Mouse (Mus musculus): ENCODE results near the gene Smim20.

Smim20 gene

GRCm38 (mm10) chr5:53266181-53266580, 702 bp upstream of the Smim20 start:
- DNase-seq (ENCODE audit: low spot score in 2 of 2), result no peak

- DNase-seq (ENCODE audit: low spot score in 2 of 2), result no peak
These were observed 1.3 kb downstream of the Smim20 start for GRCm38 (mm10) chr5:53268095-53268692.

GRCm38 (mm10) chr5:53269799-53270198, 2.9 kb downstream of the Smim20 start:
- DNase-seq (ENCODE audit: low spot score in 2 of 2), result no peak

GRCm38 (mm10) chr5:53270947-53271711, 4.2 kb downstream of the Smim20 start:
- no peak for DNase-seq (ENCODE audit: low spot score in 2 of 2)

- DNase-seq (ENCODE audit: low spot score in 2 of 2), result peak; percentile 50 to 57
These were observed 5.7 kb downstream of the Smim20 start for GRCm38 (mm10) chr5:53272626-53273025.

- DNase-seq (ENCODE audit: low spot score in 2 of 2), result peak in 1 of 2 experiments; percentile 6
These were observed 7.0 kb downstream of the Smim20 start for GRCm38 (mm10) chr5:53273699-53274430.

- DNase-seq (ENCODE audit: low spot score in 2 of 2), result no peak
These were observed 8.0 kb downstream of the Smim20 start for GRCm38 (mm10) chr5:53274811-53275355.

GRCm38 (mm10) chr5:53275376-53275775, 8.5 kb downstream of the Smim20 start:
- no peak for DNase-seq (ENCODE audit: low spot score in 2 of 2)

- DNase-seq (ENCODE audit: low spot score in 2 of 2), result no peak
These were observed 9.7 kb downstream of the Smim20 start for GRCm38 (mm10) chr5:53276470-53277022.

GRCm38 (mm10) chr5:53277716-53278263, 10.9 kb downstream of the Smim20 start:
- no peak for DNase-seq (ENCODE audit: low spot score in 2 of 2)

- no peak for DNase-seq (ENCODE audit: low spot score in 2 of 2)
These were observed 12.4 kb downstream of the Smim20 start for GRCm38 (mm10) chr5:53279216-53279813.

- DNase-seq (ENCODE audit: low spot score in 2 of 2), result peak in 1 of 2 experiments; percentile 17
These were observed 15.6 kb downstream of the Smim20 start for GRCm38 (mm10) chr5:53282487-53282886.

- DNase-seq (ENCODE audit: low spot score in 2 of 2), result no peak
These were observed 19.5 kb downstream of the Smim20 start for GRCm38 (mm10) chr5:53286406-53286805.

GRCm38 (mm10) chr5:53289438-53289837, 22.6 kb downstream of the Smim20 start:
- no peak for DNase-seq (ENCODE audit: low spot score in 2 of 2)

GRCm38 (mm10) chr5:53294627-53295026, 27.7 kb downstream of the Smim20 start:
- no peak for DNase-seq (ENCODE audit: low spot score in 2 of 2)

- no peak for DNase-seq (ENCODE audit: low spot score in 2 of 2)
These were observed 30.1 kb downstream of the Smim20 start for GRCm38 (mm10) chr5:53296961-53297360.

GRCm38 (mm10) chr5:53301496-53301895, 34.6 kb downstream of the Smim20 start:
- no peak for DNase-seq (ENCODE audit: low spot score in 2 of 2)

GRCm38 (mm10) chr5:53302895-53303670, 36.2 kb downstream of the Smim20 start:
- DNase-seq (ENCODE audit: low spot score in 2 of 2), result no peak

- no peak for DNase-seq (ENCODE audit: low spot score in 2 of 2)
These were observed 37.1 kb downstream of the Smim20 start for GRCm38 (mm10) chr5:53303941-53304340.

GRCm38 (mm10) chr5:53304936-53305335, 38.1 kb downstream of the Smim20 start:
- DNase-seq (ENCODE audit: low spot score in 2 of 2), result no peak

Data from spleen, postnatal 36 days (tissue).